Mouse (Mus musculus) ES-E14 (cell line): ENCODE results near the gene Sdk2. TPM values are rescaled to one million over a fixed set of nuclear protein-coding genes. Genes with fewer than 3 reads are reported as not detected.

ENCODE experiments used
- DNase-seq: peaks from one replicate; pipeline ENCODE4 v3.0.0-alpha.2; 2013; ENCODE audit warnings: low read depth, low spot score
- H3K27ac ChIP-seq: 2 replicates; pipeline ENCODE4 v1.5.1; 2012; ENCODE audit warnings: low read depth, mild to moderate bottlenecking, low read length, moderate library complexity, mixed read lengths; ENCODE audit not compliant: poor library complexity, insufficient read depth, severe bottlenecking
- H3K36me3 ChIP-seq: 2 replicates; pipeline ENCODE4 v1.6.1; 2012; ENCODE audit warnings: mild to moderate bottlenecking, low read length, moderate library complexity, mixed read lengths; ENCODE audit not compliant: control insufficient read depth, poor library complexity, insufficient read depth, severe bottlenecking
- H3K4me1 ChIP-seq, 2 experiments: fragments of 150-350 bp in 1 of 2; sonication (generic) in 1 of 2; 2 replicates each; pipeline ENCODE4 v1.6.1; 2012; ENCODE audit warnings: low read length in 2 of 2, mild to moderate bottlenecking in 1 of 2, mixed read lengths in 1 of 2; ENCODE audit not compliant: control insufficient read depth in 2 of 2, insufficient read depth in 2 of 2, poor library complexity in 1 of 2
- H3K4me3 ChIP-seq, 2 experiments: fragments of 150-350 bp in 1 of 2; sonication (generic) in 1 of 2; 2 replicates each; pipeline ENCODE4 v1.5.1; 2012; ENCODE audit warnings: low read length in 2 of 2, low read depth in 1 of 2, mild to moderate bottlenecking in 1 of 2, mixed read lengths in 1 of 2; ENCODE audit not compliant: insufficient read depth in 1 of 2, poor library complexity in 1 of 2, severe bottlenecking in 1 of 2
- H3K9ac ChIP-seq: 2 replicates; pipeline ENCODE4 v1.6.1; 2012; ENCODE audit warnings: low read depth, mild to moderate bottlenecking, low read length, mixed read lengths; ENCODE audit not compliant: poor library complexity, insufficient read depth, severe bottlenecking
- H3K9me3 ChIP-seq: fragments of 150-350 bp; sonication (generic); 2 replicates; pipeline ENCODE4 v1.6.1; 2012; ENCODE audit warnings: low read depth, mild to moderate bottlenecking, low read length; ENCODE audit not compliant: control insufficient read depth, insufficient read depth
- CHD2 ChIP-seq: IDR thresholded peaks from 2 replicates; pipeline ENCODE4 v1.6.1; 2014; ENCODE audit warnings: mild to moderate bottlenecking, low read depth, low read length, inconsistent platforms
- HCFC1 ChIP-seq: IDR thresholded peaks from 2 replicates; pipeline ENCODE4 v1.6.1; 2012; ENCODE audit warnings: low read length, inconsistent platforms, borderline replicate concordance; ENCODE audit not compliant: insufficient read depth
- MAFK ChIP-seq: IDR thresholded peaks from 2 replicates; pipeline ENCODE4 v1.6.1; 2014; ENCODE audit warnings: mild to moderate bottlenecking, low read depth, low read length, inconsistent platforms; ENCODE audit not compliant: insufficient read depth
- ZC3H11A ChIP-seq: IDR thresholded peaks from 2 replicates; pipeline ENCODE4 v1.6.1; 2012; ENCODE audit warnings: low read depth, mild to moderate bottlenecking, inconsistent platforms, low read length, borderline replicate concordance
- ZNF384 ChIP-seq: IDR thresholded peaks from 2 replicates; pipeline ENCODE4 v1.6.1; 2012; ENCODE audit warnings: low read depth, low read length, inconsistent platforms
- in situ Hi-C, 2 experiments: fragments of 600-800 bp; cut with MboI; formaldehyde crosslinking; loops; one replicate each; pipeline ENCODE4 v1.15.1; 2025; ENCODE audit warnings: low sequenced_read_pairs in 2 of 2, inconsistent platforms in 1 of 2; ENCODE audit not compliant: unreplicated experiment in 2 of 2
- total RNA-seq: library from RNA; depleted of rRNA; stranded (reverse); fragments of 300-350 nt; gene quantifications from 2 replicates; pipeline ENCODE4 v1.2.3, GENCODE M21; 2012

Sdk2 gene
- total RNA-seq, 1 experiment: 2.0 TPM

DNA sequence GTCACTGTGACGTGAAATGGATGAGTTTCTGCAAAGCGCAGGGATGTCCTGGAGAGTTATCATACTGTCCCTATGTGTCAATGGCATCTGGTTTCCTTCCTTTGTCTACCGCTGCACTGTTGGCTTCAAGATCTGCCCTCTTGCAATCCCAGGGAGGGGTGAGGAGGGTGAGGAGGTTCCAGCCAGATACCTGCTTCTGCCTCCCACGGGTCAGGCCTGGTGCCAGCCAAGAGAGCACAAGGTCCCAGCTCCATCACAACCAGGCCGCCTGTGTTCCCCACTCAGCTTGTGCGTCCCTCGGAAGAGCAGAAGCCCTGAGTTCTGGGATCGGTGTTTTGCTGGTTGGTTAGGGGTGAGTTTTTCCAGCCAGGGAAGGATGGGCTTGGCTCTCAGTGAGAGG lies 299.6 kb downstream of the Sdk2 start:
- in situ Hi-C loops: no loop called here
- Histone ChIP-seq H3K4me1 (peaks cover 7 to 15% of the 10 kb centered on the region in 2 experiments), H3K9me3 (no peaks in the 10 kb centered on the region), H3K36me3 (no peaks in the 10 kb centered on the region), H3K9ac (peak overlapping the region; percentile 43), H3K4me3 (no peak overlapping the region), H3K27ac (no peak overlapping the region)
- no peak for DNase-seq
- TF ChIP-seq CHD2 (no peak), ZNF384 (no peak), MAFK (no peak), ZC3H11A (no peak), HCFC1 (no peak)

GRCm38 (mm10) chr11:113766284-113766985 lies 300.4 kb downstream of the Sdk2 start:
- no peaks in the 10 kb centered on the region for H3K36me3 ChIP-seq
- peaks cover 7 to 15% of the 10 kb centered on the region in 2 experiments for H3K4me1 ChIP-seq
- in situ Hi-C loops: no loop called here
- no peak overlapping the region for H3K4me3 ChIP-seq
- H3K27ac ChIP-seq: no peak overlapping the region
- no peak for DNase-seq
- no peak for TF ChIP-seq ZNF384
- no peak overlapping the region for H3K9ac ChIP-seq
- H3K9me3 ChIP-seq: no peaks in the 10 kb centered on the region

DNA sequence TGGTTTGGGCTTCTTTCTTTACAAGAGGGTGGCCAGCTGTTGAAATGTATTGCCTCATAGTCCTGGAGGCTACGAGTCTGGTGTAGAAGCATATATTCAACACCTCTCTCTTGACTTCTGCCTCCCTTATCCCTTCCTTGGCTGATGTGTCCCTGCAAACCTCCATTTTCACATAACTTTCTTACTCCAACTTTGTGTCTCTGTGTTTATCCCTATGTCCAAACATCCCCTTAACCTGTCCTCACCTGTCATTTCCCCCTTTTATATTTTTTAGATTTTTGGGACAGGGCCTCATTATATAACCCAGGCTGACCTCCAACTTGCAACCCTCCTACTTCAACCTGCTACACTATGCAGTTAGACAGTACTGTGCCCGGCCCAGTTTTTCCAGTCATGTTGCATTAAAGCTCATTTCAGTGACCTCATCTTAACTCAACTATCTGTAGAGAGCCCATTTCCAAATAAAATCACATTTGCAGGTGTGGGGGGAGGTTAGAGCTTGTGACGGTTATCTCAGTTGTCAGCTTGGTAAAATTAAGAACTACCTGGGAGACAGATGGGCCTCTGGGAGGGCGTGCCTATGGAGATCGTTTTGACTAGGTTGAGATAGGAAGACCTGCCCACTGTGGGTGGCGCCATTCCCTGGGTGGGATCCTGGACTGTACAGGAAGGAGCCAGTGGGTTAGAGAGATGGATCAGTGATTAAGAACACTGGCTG lies 302.6 kb downstream of the Sdk2 start:
- in situ Hi-C loops: no loop called here
- Histone ChIP-seq H3K4me1 (peaks cover 7 to 15% of the 10 kb centered on the region in 2 experiments), H3K9ac (no peak overlapping the region), H3K9me3 (no peaks in the 10 kb centered on the region), H3K27ac (no peak overlapping the region), H3K4me3 (no peak overlapping the region), H3K36me3 (no peaks in the 10 kb centered on the region)
- no peak for TF ChIP-seq ZNF384
- DNase-seq: no peak

GRCm38 (mm10) chr11:113763449-113763848 lies 303.4 kb downstream of the Sdk2 start:
- DNase-seq: no peak
- H3K9me3 ChIP-seq: no peaks in the 10 kb centered on the region
- in situ Hi-C loops: no loop called here
- no peak overlapping the region; a peak in 1 of 4 replicates for H3K4me3 ChIP-seq
- no peaks in the 10 kb centered on the region for H3K36me3 ChIP-seq
- no peak for TF ChIP-seq ZC3H11A
- no peak for TF ChIP-seq HCFC1
- no peak for TF ChIP-seq CHD2
- TF ChIP-seq MAFK: no peak
- no peak for TF ChIP-seq ZNF384
- no peak overlapping the region for H3K9ac ChIP-seq
- H3K27ac ChIP-seq: no peak overlapping the region
- H3K4me1 ChIP-seq: peaks cover 7 to 15% of the 10 kb centered on the region in 2 experiments
